Mouse (Mus musculus) stomach, postnatal 0 days (tissue): ENCODE measurements around the gene Fbxo42.

Experiments used
- CTCF ChIP-seq: IDR thresholded peaks from 2 replicates; pipeline ENCODE4 v1.5.1; 2016; ENCODE audit warnings: antibody characterized with exemption, low read depth, mild to moderate bottlenecking, moderate library complexity
- EP300 ChIP-seq: optimal IDR thresholded peaks from 2 replicates; pipeline ENCODE3; 2016; ENCODE audit warnings: antibody characterized with exemption

- TF ChIP-seq CTCF: no peak
- no peak for TF ChIP-seq EP300
These were observed 63.0 kb downstream of the Fbxo42 start for GRCm38 (mm10) chr4:141210524-141211219.
